Comparison of ENCODE assay signal across 13 mouse cellular contexts in the genomic region with DNA sequence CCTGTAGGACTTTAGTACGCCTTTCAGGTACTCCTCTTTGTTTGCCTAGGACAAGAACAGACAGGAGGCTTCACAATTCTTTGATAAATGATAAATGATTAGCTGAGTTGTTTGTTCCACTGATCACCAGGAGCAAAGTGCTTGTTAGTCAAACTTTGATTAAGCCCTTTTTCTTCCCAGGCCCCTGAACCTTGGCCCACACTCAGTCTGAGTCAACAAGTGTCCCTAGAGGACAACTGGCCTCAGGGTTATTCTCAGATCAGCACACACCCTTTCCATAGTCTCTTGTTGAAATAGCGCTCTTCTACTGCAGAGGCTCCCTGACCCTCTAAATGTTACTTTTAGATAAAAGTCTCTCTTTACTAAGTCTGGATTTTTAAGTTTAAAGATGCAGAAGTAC. TPM values are rescaled to one million over a fixed set of nuclear protein-coding genes. Genes with fewer than 3 reads are reported as not detected.
DNase-seq lines count a peak whose midpoint lies in the region; ATAC-seq lines count a peak whose summit lies in the region.
"Had no signal": no experiment of that assay in that cellular context is flagged by ENCODE, and none has a peak within 500 bp of the region (broad histone marks: within the 10 kb centered on the region; RNA-seq: fewer than 3 reads in every experiment).

No protein-coding gene starts in this region.

- no peak overlapping the region for H3K27ac ChIP-seq in intestine, embryonic 15.5 days
- H3K27ac ChIP-seq in liver, embryonic 11.5 days (ENCODE audit: low read depth, low read length), result peak overlapping the region; percentile 55
- H3K27ac ChIP-seq in forebrain, embryonic 14.5 days (ENCODE audit: low read depth, low read length), result no peak overlapping the region
- H3K27ac ChIP-seq: neural tube, embryonic 13.5 days had no signal

- 42% methylated on average over 2 of the region's 2 CpGs for WGBS in intestine, embryonic 15.5 days
- 50% methylated on average over 2 of the region's 2 CpGs for WGBS in liver, embryonic 11.5 days
- 71% methylated on average over 2 of the region's 2 CpGs for WGBS in forebrain, embryonic 14.5 days

- H3K27me3 ChIP-seq in intestine, embryonic 15.5 days (replicated peaks), result no peaks in the 10 kb centered on the region
- H3K27me3 ChIP-seq in liver, embryonic 11.5 days (replicated peaks; ENCODE audit: control insufficient read depth, insufficient read depth, low read length), result no peaks in the 10 kb centered on the region
- H3K27me3 ChIP-seq in forebrain, embryonic 14.5 days (replicated peaks; ENCODE audit: control insufficient read depth, insufficient read depth, low read length), result no peaks in the 10 kb centered on the region
- H3K27me3 ChIP-seq: neural tube, embryonic 13.5 days had no signal

- H3K4me1 ChIP-seq in intestine, embryonic 15.5 days (replicated peaks), result no peaks in the 10 kb centered on the region
- H3K4me1 ChIP-seq in liver, embryonic 11.5 days (replicated peaks; ENCODE audit: control insufficient read depth, insufficient read depth, low read length), result no peaks in the 10 kb centered on the region
- no peaks in the 10 kb centered on the region for H3K4me1 ChIP-seq in forebrain, embryonic 14.5 days (ENCODE audit: control insufficient read depth, insufficient read depth, low read length)
- H3K4me1 ChIP-seq: neural tube, embryonic 13.5 days had no signal

- no peaks in the 10 kb centered on the region for H3K9me3 ChIP-seq in intestine, embryonic 15.5 days
- H3K9me3 ChIP-seq in liver, embryonic 11.5 days (ENCODE audit: control insufficient read depth, low read length), result no peaks in the 10 kb centered on the region
- H3K9me3 ChIP-seq in forebrain, embryonic 14.5 days (replicated peaks; ENCODE audit: control insufficient read depth, low read length), result no peaks in the 10 kb centered on the region
- H3K9me3 ChIP-seq: neural tube, embryonic 13.5 days had no signal

- H3K4me2 ChIP-seq in intestine, embryonic 15.5 days (replicated peaks), result no peak overlapping the region
- no peak overlapping the region for H3K4me2 ChIP-seq in liver, embryonic 11.5 days
- H3K4me2 ChIP-seq in forebrain, embryonic 14.5 days (ENCODE audit: low read length), result no peak overlapping the region
- H3K4me2 ChIP-seq: neural tube, embryonic 13.5 days had no signal

- H3K9ac ChIP-seq in intestine, embryonic 15.5 days, result no peak overlapping the region
- no peak overlapping the region for H3K9ac ChIP-seq in liver, embryonic 11.5 days (ENCODE audit: low read depth, low read length)
- no peak overlapping the region for H3K9ac ChIP-seq in forebrain, embryonic 14.5 days (ENCODE audit: low read length)
- H3K9ac ChIP-seq: neural tube, embryonic 13.5 days had no signal

- peak; percentile 95 for ATAC-seq in intestine, embryonic 15.5 days
- ATAC-seq in liver, embryonic 11.5 days (replicated peaks; ENCODE audit: low FRiP score), result peak; percentile 67; the same call in 1 of the 2 replicates
- ATAC-seq in CD4-positive, CD25-positive, alpha-beta regulatory T cell, adult 4 months, result no peak
- no peak for ATAC-seq in forebrain, embryonic 14.5 days

- peak; percentile 36 to 85 for DNase-seq in adrenal gland, adult (ENCODE audit: inconsistent age in 2 of 2, low spot score in 1 of 2)
- no peak for DNase-seq in adrenal gland, adult 18-20 months (ENCODE audit: low spot score in 2 of 2)
- peak; percentile 58 for DNase-seq in NIH3T3 (ENCODE audit: low read depth)
- no peak for DNase-seq in liver, embryonic 11.5 days (ENCODE audit: low spot score)
- no peak for DNase-seq in thymus, postnatal 36 days
- no peak for DNase-seq in forebrain, embryonic 14.5 days (ENCODE audit: low spot score)
- DNase-seq: cerebellum, adult 11-12 months; spleen, adult 18-20 months had no signal

- no peaks in the 10 kb centered on the region for H3K36me3 ChIP-seq in intestine, embryonic 15.5 days
- H3K36me3 ChIP-seq in liver, embryonic 11.5 days (ENCODE audit: control insufficient read depth, insufficient read depth, low read length), result no peaks in the 10 kb centered on the region
- H3K36me3 ChIP-seq in forebrain, embryonic 14.5 days (ENCODE audit: control insufficient read depth, insufficient read depth, low read length), result no peaks in the 10 kb centered on the region
- H3K36me3 ChIP-seq: neural tube, embryonic 13.5 days had no signal

- H3K4me3 ChIP-seq in intestine, embryonic 15.5 days (replicated peaks), result no peak overlapping the region
- H3K4me3 ChIP-seq in liver, embryonic 11.5 days (ENCODE audit: low read depth, low read length), result no peak overlapping the region
- no peak overlapping the region for H3K4me3 ChIP-seq in forebrain, embryonic 14.5 days (ENCODE audit: low read depth, low read length)
- H3K4me3 ChIP-seq: neural tube, embryonic 13.5 days had no signal

RNA-seq across cellular contexts. Expression of a gene that starts 11.0 kb away (rescaled TPM):
- total RNA-seq in adrenal gland, adult 18-20 months (2021), result not detected
- polyA plus RNA-seq in intestine, embryonic 15.5 days (2015; fragmentation: Nextera tagmentation; extraction: Ambion mirVana), result not detected in 2 replicates
- not detected in 2 replicates for polyA plus RNA-seq in liver, embryonic 11.5 days (2014; fragmentation: Nextera tagmentation; extraction: Ambion mirVana)
- polyA plus RNA-seq in CD4-positive, CD25-positive, alpha-beta regulatory T cell, adult 4 months (2017; shearing (Covaris generic)), result not detected
- not detected in 2 replicates for polyA plus RNA-seq in forebrain, embryonic 14.5 days (2014; fragmentation: Nextera tagmentation; extraction: Ambion mirVana)
- total RNA-seq: left cerebral cortex, postnatal 14 days had no signal
- polyA plus RNA-seq: heart, embryonic 14.5 days; neural tube, embryonic 13.5 days had no signal

RNA-seq across cellular contexts. Expression of a gene that starts 17.5 kb away (rescaled TPM):
- 10 to 100 TPM; 14.5 to 18.5 TPM for total RNA-seq in adrenal gland, adult 18-20 months (2021)
- polyA plus RNA-seq in intestine, embryonic 15.5 days (2015; fragmentation: Nextera tagmentation; extraction: Ambion mirVana), result 9.0 and 9.7 TPM in 2 replicates
- polyA plus RNA-seq in liver, embryonic 11.5 days (2014; fragmentation: Nextera tagmentation; extraction: Ambion mirVana), result 11.0 and 11.3 TPM in 2 replicates
- under 1 TPM; 0.22 to 0.29 TPM for polyA plus RNA-seq in CD4-positive, CD25-positive, alpha-beta regulatory T cell, adult 4 months (2017; shearing (Covaris generic))
- 10.9 and 16.9 TPM in 2 replicates for polyA plus RNA-seq in forebrain, embryonic 14.5 days (2014; fragmentation: Nextera tagmentation; extraction: Ambion mirVana)

RNA-seq across cellular contexts. Expression of a gene that starts 20.7 kb away (rescaled TPM):
- total RNA-seq in adrenal gland, adult 18-20 months (2021), result 10 to 100 TPM; 12.5 to 13.5 TPM
- 17.0 and 17.6 TPM in 2 replicates for polyA plus RNA-seq in intestine, embryonic 15.5 days (2015; fragmentation: Nextera tagmentation; extraction: Ambion mirVana)
- polyA plus RNA-seq in liver, embryonic 11.5 days (2014; fragmentation: Nextera tagmentation; extraction: Ambion mirVana), result 14.2 and 14.9 TPM in 2 replicates
- 100 to 1,000 TPM; 101 to 109 TPM for polyA plus RNA-seq in CD4-positive, CD25-positive, alpha-beta regulatory T cell, adult 4 months (2017; shearing (Covaris generic))
- 4.3 and 7.0 TPM in 2 replicates for polyA plus RNA-seq in forebrain, embryonic 14.5 days (2014; fragmentation: Nextera tagmentation; extraction: Ambion mirVana)

Comparison
In these comparisons a context has a peak if more than half of its experiments do, and no peak if none do; other contexts are left out.
1. DNase-seq: peak in adrenal gland, adult (2 of 2) and NIH3T3 (single experiment); none in adrenal gland, adult 18-20 months (0 of 2), liver, embryonic 11.5 days (single experiment), thymus, postnatal 36 days (0 of 2) and forebrain, embryonic 14.5 days (single experiment).
2. ATAC-seq: peak in intestine, embryonic 15.5 days (single experiment) and liver, embryonic 11.5 days (single experiment); none in CD4-positive, CD25-positive, alpha-beta regulatory T cell, adult 4 months (single experiment) and forebrain, embryonic 14.5 days (single experiment).